Mouse (Mus musculus): ENCODE results near the gene March2.

GRCm38 (mm10) chr17:33717982-33718381, 488 bp downstream of the March2 start:
- TF ChIP-seq POLR2A (IDR thresholded peaks at IDR 0.05; ENCODE audit: low read depth, low read length) (no peak), CTCF (IDR thresholded peaks at IDR 0.05; ENCODE audit: extremely low read depth, insufficient read length, insufficient replicate concordance, low read depth, low read length) (no peak)

All from small intestine, adult 2 months (tissue).